Mouse (Mus musculus) lung, postnatal 0 days (tissue): ENCODE data around the gene Dctpp1.

Experiments used
- CTCF ChIP-seq: IDR thresholded peaks from 2 replicates; pipeline ENCODE4 v1.5.1; 2016; ENCODE audit warnings: antibody characterized with exemption, mild to moderate bottlenecking
- EP300 ChIP-seq: IDR thresholded peaks from 2 replicates; pipeline ENCODE4 v1.6.1; 2016; ENCODE audit warnings: antibody characterized with exemption, mild to moderate bottlenecking, control low read depth

- TF ChIP-seq CTCF (no peak), EP300 (no peak)
These were observed 26.7 kb downstream of the Dctpp1 start for GRCm38 (mm10) chr7:127233765-127234164.
